Mouse (Mus musculus) midbrain, embryonic 11.5 days (tissue): ENCODE measurements around the gene Akr1c21. TPM values are rescaled to one million over a fixed set of nuclear protein-coding genes. Genes with fewer than 3 reads are reported as not detected.
"Not testable (repeated sequence)": the region's sequence is repeated elsewhere in the genome, so short reads cannot be mapped to it uniquely, and the experiment has no call there.

Source experiments
- ATAC-seq: fragments of 200-750 bp; cut with Nextera tagmentation; 2 replicates; pipeline ENCODE4 v1.8.0; 2017; ENCODE audit warnings: moderate TSS enrichment, moderate library complexity; ENCODE audit not compliant: low FRiP score
- DNase-seq: peaks from one replicate; pipeline ENCODE4 v3.0.0; 2015; ENCODE audit warnings: low spot score; ENCODE audit errors: missing footprints
- H3K27ac ChIP-seq: fragments of 300-500 bp; sonication (generic); 2 replicates; pipeline ENCODE4 v1.5.1; 2014; ENCODE audit warnings: low read depth, low read length
- H3K27me3 ChIP-seq: fragments of 300-500 bp; sonication (generic); 2 replicates; pipeline ENCODE4 v1.6.1; 2014; ENCODE audit warnings: mild to moderate bottlenecking, low read length, moderate library complexity, mixed read lengths; ENCODE audit not compliant: control insufficient read depth, insufficient read depth
- H3K36me3 ChIP-seq: fragments of 300-500 bp; sonication (generic); 2 replicates; pipeline ENCODE4 v1.6.1; 2014; ENCODE audit warnings: mild to moderate bottlenecking, low read length, moderate library complexity, mixed read lengths; ENCODE audit not compliant: control insufficient read depth, insufficient read depth
- H3K4me1 ChIP-seq: fragments of 300-500 bp; sonication (generic); 2 replicates; pipeline ENCODE4 v1.6.1; 2014; ENCODE audit warnings: low read length; ENCODE audit not compliant: control insufficient read depth, insufficient read depth
- H3K4me2 ChIP-seq: fragments of 300-500 bp; sonication (generic); 2 replicates; pipeline ENCODE4 v1.6.1; 2014; ENCODE audit warnings: mild to moderate bottlenecking, moderate library complexity
- H3K4me3 ChIP-seq: fragments of 300-500 bp; sonication (generic); 2 replicates; pipeline ENCODE4 v1.5.1; 2014; ENCODE audit warnings: low read depth, low read length
- H3K9ac ChIP-seq: fragments of 300-500 bp; sonication (generic); 2 replicates; pipeline ENCODE4 v1.6.1; 2014; ENCODE audit warnings: low read length
- H3K9me3 ChIP-seq: fragments of 300-500 bp; sonication (generic); 2 replicates; pipeline ENCODE4 v1.6.1; 2016; ENCODE audit warnings: low read length; ENCODE audit not compliant: control insufficient read depth
- WGBS: fragments of 180-500 bp; shearing (Covaris S2); extraction: QIAGEN DNeasy Blood & Tissue Kit; methylation state at CpG from one replicate; pipeline ENCODE4 v1.1.7; 2014; 5-methylcytosine and 5-hydroxymethylcytosine counted together
- polyA plus RNA-seq: library from polyadenylated mRNA; unstranded; fragments of >200 nt; fragmentation: Nextera tagmentation; extraction: Ambion mirVana; gene quantifications from 2 replicates; pipeline ENCODE4 v1.2.1, GENCODE M21; 2014

Akr1c21 gene
- not detected in 2 replicates for polyA plus RNA-seq

GRCm38 (mm10) chr13:4573871-4574270 lies at the start of gene Akr1c21:
Gene Akr1c21 (plus strand): TSS chr13:4574075.
- H3K4me3 ChIP-seq, result no peak within 1 kb of the TSS
- WGBS, result 83% methylated on average over 1 of the region's 1 CpGs
- no peak for ATAC-seq
- H3K4me1 ChIP-seq, result no peaks in the 10 kb centered on the region
- no peak within 1 kb of the TSS for H3K4me2 ChIP-seq
- no peak within 1 kb of the TSS for H3K27ac ChIP-seq
- H3K27me3 ChIP-seq, result no peaks in the 10 kb centered on the region
- no peak for DNase-seq
- no peaks in the 10 kb centered on the region for H3K36me3 ChIP-seq
- no peak within 1 kb of the TSS for H3K9ac ChIP-seq
- no peaks in the 10 kb centered on the region for H3K9me3 ChIP-seq

GRCm38 (mm10) chr13:4559143-4559542 lies 14.7 kb upstream of the Akr1c21 start:
- Histone ChIP-seq H3K36me3 (no peaks in the 10 kb centered on the region), H3K4me3 (no peak overlapping the region), H3K4me2 (no peak overlapping the region), H3K27me3 (no peaks in the 10 kb centered on the region), H3K9ac (no peak overlapping the region), H3K9me3 (no peaks in the 10 kb centered on the region), H3K27ac (no peak overlapping the region), H3K4me1 (no peaks in the 10 kb centered on the region)
- DNase-seq (no peak), ATAC-seq (no peak)
- 69% methylated on average over 1 of the region's 1 CpGs for WGBS

DNA sequence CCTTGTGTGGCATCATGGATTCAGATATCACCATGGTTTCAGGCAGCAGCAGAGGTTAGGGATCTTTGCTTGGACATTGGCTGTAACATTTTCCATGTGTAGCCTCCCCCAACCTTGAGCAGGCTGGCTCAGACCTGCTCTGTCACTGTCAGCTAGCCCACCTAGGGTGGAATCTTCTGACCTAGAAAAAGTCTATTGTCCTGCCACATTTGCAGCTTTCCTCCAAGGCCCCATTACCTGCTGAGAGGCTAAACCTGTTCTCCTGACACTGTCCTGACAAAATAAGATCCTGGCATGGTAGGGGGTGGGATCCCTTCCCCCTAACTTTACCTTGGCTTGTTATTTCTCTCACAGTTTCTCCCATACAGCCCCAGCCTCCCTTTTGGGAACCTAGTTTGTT lies 13.4 kb upstream of the Akr1c21 start:
- no peaks in the 10 kb centered on the region for H3K9me3 ChIP-seq
- H3K4me3 ChIP-seq, result no peak overlapping the region
- no peak overlapping the region for H3K27ac ChIP-seq
- H3K9ac ChIP-seq, result no peak overlapping the region
- DNase-seq, result no peak
- ATAC-seq, result no peak
- no peaks in the 10 kb centered on the region for H3K4me1 ChIP-seq
- H3K4me2 ChIP-seq, result no peak overlapping the region
- H3K27me3 ChIP-seq, result no peaks in the 10 kb centered on the region
- no peaks in the 10 kb centered on the region for H3K36me3 ChIP-seq

GRCm38 (mm10) chr13:4565996-4566395 lies 7.9 kb upstream of the Akr1c21 start:
- Histone ChIP-seq H3K4me2 (no peak overlapping the region), H3K36me3 (no peaks in the 10 kb centered on the region), H3K4me3 (no peak overlapping the region), H3K4me1 (no peaks in the 10 kb centered on the region), H3K27ac (no peak overlapping the region), H3K9me3 (no peaks in the 10 kb centered on the region), H3K9ac (no peak overlapping the region), H3K27me3 (no peaks in the 10 kb centered on the region)
- ATAC-seq, result no peak
- no peak for DNase-seq
- WGBS, result 88% methylated on average over 2 of the region's 2 CpGs

GRCm38 (mm10) chr13:4576921-4577320 lies 3.0 kb downstream of the Akr1c21 start:
- ATAC-seq (no peak), DNase-seq (no peak)
- whole genome bisulfite sequencing, result 94% methylated on average over 1 of the region's 1 CpGs
- Histone ChIP-seq H3K4me1 (no peaks in the 10 kb centered on the region), H3K9me3 (no peaks in the 10 kb centered on the region), H3K36me3 (no peaks in the 10 kb centered on the region), H3K9ac (no peak overlapping the region), H3K27me3 (no peaks in the 10 kb centered on the region), H3K4me3 (no peak overlapping the region), H3K27ac (no peak overlapping the region), H3K4me2 (no peak overlapping the region)

DNA sequence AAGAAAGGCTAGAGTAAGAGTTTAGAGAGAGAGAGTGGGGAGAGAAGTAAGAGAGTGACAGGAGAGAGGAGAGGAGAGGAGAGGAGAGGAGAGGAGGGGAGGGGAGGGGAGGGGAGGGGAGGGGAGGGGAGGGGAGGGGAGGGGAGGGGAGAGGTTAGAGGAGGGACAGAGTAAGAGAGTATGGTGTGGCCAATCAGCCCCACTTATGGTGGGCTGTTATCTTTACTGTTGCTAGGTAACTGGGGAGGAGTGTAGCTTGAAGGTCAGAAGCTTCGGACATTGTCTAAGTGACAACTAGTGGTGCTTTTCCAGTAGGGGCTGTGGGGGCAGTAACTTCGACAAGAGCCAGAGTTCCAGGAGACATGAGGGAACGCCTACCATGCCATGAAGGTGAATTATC lies 29.6 kb downstream of the Akr1c21 start:
- H3K9ac ChIP-seq, H3K27ac ChIP-seq, H3K4me3 ChIP-seq, H3K27me3 ChIP-seq, H3K9me3 ChIP-seq, H3K36me3 ChIP-seq, ATAC-seq, DNase-seq, H3K4me1 ChIP-seq, H3K4me2 ChIP-seq: not testable (repeated sequence)
- WGBS, result 82% methylated on average over 3 of the region's 3 CpGs

- WGBS, result 90% methylated on average over 4 of the region's 4 CpGs
- H3K27me3 ChIP-seq, result no peaks in the 10 kb centered on the region
- H3K9ac ChIP-seq, result no peak overlapping the region
- H3K4me3 ChIP-seq, result no peak overlapping the region
- DNase-seq (no peak), ATAC-seq (no peak)
- H3K36me3 ChIP-seq, result no peaks in the 10 kb centered on the region
- H3K27ac ChIP-seq, result no peak overlapping the region
- H3K9me3 ChIP-seq, result no peaks in the 10 kb centered on the region
- H3K4me1 ChIP-seq, result no peaks in the 10 kb centered on the region
- no peak overlapping the region for H3K4me2 ChIP-seq
These were observed 32.9 kb downstream of the Akr1c21 start for GRCm38 (mm10) chr13:4606821-4607220.

DNA sequence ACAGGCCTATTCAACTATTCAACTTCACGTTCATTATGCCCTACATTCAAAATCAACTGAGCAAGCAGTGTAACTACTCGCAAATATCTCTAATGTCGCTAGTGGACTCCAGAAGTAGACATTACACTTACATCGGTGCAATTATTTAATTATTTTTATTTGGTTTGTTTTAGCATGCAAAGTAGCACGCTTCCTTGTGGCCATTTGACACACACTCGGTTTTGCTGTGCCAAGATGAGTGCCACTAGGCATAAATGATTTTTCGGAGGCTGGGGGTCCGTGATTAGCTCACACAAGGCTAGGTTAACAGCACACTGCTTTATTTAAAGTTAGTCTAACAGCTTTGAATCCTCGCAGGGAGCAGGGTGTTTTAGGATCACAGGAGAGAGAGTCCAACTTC lies 34.7 kb downstream of the Akr1c21 start:
- Histone ChIP-seq H3K27ac (no peak overlapping the region), H3K36me3 (no peaks in the 10 kb centered on the region), H3K9ac (peak overlapping the region; percentile 70), H3K9me3 (no peaks in the 10 kb centered on the region), H3K4me3 (peak overlapping the region; percentile 60), H3K27me3 (no peaks in the 10 kb centered on the region), H3K4me2 (peak overlapping the region; percentile 57), H3K4me1 (no peaks in the 10 kb centered on the region)
- ATAC-seq, result peak; percentile 20; the same call in 1 of the 2 replicates
- DNase-seq, result no peak
- WGBS, result 28% methylated on average over 9 of the region's 9 CpGs

DNA sequence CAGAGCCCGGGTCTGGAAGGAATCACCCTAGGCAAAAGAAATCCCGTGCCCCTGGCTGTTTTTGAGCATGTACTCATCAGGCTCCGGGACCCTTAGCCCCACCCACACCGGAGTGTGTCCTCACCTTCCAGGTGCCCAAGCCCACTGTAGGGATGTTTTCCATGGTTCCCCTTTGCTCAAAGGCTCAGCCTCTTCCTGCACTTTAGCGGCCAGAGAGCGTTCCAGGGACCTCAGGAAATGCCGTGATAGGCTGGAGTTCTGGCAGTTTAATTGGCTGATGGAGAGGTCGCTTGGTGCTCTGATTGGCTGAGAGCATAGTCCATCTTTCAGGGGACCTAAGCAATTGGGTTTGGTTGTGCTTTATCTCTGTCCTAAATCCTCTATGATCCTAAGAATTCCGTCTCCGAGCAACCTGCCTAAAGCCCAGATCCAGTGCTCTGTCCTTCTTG lies 35.1 kb downstream of the Akr1c21 start, which contains the start of gene Akr1e1:
Akr1e1 (minus strand) TSS at position 214 of the 449 bp plus-strand sequence.
- ATAC-seq (peak; percentile 100), DNase-seq (peak; percentile 96)
- peak within 1 kb of the TSS; percentile 60 for H3K4me3 ChIP-seq

DNA sequence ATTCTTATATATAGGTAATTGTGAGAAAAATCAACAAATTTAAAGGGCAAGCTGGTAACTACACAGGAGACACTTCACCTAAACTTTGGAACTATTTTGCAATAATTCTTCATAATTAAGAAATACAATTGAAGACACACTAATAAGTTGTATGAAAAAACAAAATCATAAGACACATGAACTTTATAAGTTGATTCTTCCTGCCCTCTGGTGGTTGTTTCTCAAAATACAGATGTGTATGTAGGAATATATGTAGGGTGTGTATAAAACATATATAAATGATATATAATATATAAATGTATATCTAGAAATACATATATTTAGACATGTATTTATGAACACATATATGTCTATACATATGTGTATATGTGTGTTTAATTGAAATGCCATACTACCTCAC lies 37.0 kb downstream of the Akr1c21 start:
- Histone ChIP-seq H3K9ac (no peak overlapping the region), H3K27ac (no peak overlapping the region), H3K4me3 (no peak overlapping the region), H3K4me2 (no peak overlapping the region), H3K36me3 (no peaks in the 10 kb centered on the region), H3K27me3 (no peaks in the 10 kb centered on the region), H3K9me3 (no peaks in the 10 kb centered on the region), H3K4me1 (no peaks in the 10 kb centered on the region)
- DNase-seq (no peak), ATAC-seq (no peak)

More for the DNA sequence above, 35.1 kb downstream of the Akr1c21 start, which contains the start of gene Akr1e1:
- peak within 1 kb of the TSS; percentile 70 for H3K9ac ChIP-seq
- 5% methylated on average over 10 of the region's 10 CpGs for WGBS
- H3K4me1 ChIP-seq, result no peaks in the 10 kb centered on the region
- peak within 1 kb of the TSS; percentile 57 for H3K4me2 ChIP-seq
- H3K27me3 ChIP-seq, result no peaks in the 10 kb centered on the region
- no peak within 1 kb of the TSS for H3K27ac ChIP-seq
- no peaks in the 10 kb centered on the region for H3K9me3 ChIP-seq
- H3K36me3 ChIP-seq, result no peaks in the 10 kb centered on the region
